Mouse (Mus musculus) R1 (cell line): ENCODE data around the gene Acadl.

ENCODE experiments used
- DNase-seq: peaks from one replicate; pipeline ENCODE4 v3.0.0-alpha.2; 2018; ENCODE audit warnings: low read depth, low spot score

The Acadl gene

GRCm38 (mm10) chr1:66782296-66782695, 80.8 kb downstream of the Acadl start:
- DNase-seq, result no peak

- DNase-seq, result peak; percentile 15
Measured at GRCm38 (mm10) chr1:66781027-66781426, 82.0 kb downstream of the Acadl start.
